Mouse (Mus musculus): ENCODE measurements around the gene Slc35e3. TPM values are rescaled to one million over a fixed set of nuclear protein-coding genes. Genes with fewer than 3 reads are reported as not detected.

Slc35e3 gene
- polyA plus RNA-seq, 1 experiment from 2014 or later = 3.7 TPM

DNA sequence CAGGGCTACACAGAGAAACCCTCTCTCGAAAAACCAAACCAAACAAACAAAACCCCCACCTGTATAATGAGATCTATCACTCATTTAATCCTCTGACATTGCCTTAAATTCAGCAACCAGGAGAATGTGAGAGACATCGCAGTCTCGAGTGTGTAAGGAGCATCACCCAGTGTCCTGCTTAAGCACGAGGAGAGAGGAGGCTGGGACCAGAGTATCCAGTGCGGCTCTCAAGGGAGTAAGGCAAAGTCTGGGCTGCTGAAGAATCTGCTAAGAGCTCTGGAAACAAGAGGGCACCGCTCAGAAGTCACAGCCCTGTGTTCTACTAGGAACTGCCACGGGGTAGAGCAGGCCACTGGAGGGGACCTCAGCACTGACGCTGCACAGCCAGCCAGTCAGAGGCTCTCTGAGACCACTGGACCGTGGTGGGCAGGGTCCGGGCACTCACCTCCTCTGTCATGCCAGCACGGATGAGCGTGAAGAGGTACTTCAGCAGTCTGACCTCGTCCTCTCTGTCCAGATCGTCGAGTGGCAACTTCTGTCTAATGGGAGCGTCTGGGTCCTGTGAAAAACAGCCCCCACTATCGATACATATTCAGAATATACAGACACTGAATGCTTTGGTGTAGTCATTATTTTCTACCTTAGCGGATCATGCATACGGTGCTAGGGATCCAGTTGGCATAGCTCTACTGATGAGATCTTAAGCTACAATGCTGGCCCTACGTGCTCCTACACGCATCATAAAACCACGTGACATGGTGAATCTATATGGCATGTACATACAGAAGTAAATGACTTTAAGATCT lies 28.0 kb upstream of the Slc35e3 start:
- Histone ChIP-seq H3K27ac (ENCODE audit: low read depth) (no peak overlapping the region), H3K4me1 (ENCODE audit: insufficient read depth) (no peaks in the 10 kb centered on the region), H3K9ac (replicated peaks) (no peak overlapping the region), H3K9me3 (ENCODE audit: low read length) (no peaks in the 10 kb centered on the region), H3K27me3 (ENCODE audit: insufficient read depth, low read length) (no peaks in the 10 kb centered on the region), H3K4me2 (ENCODE audit: low read depth, low read length) (no peak overlapping the region), H3K4me3 (ENCODE audit: low read depth, low read length) (no peak overlapping the region), H3K36me3 (replicated peaks; ENCODE audit: insufficient read depth, low read length) (peaks cover 86% of the 10 kb centered on the region)
- TF ChIP-seq EP300 (IDR thresholded peaks at IDR 0.05; ENCODE audit: low read depth) (no peak), CTCF (IDR thresholded peaks at IDR 0.05; ENCODE audit: low read depth) (no peak)
- ATAC-seq = no peak
- DNase-seq = no peak
- 90% methylated on average over 22 of the region's 22 CpGs for WGBS (ENCODE audit: insufficient replicate concordance)

GRCm38 (mm10) chr10:117773106-117773720 lies 27.0 kb upstream of the Slc35e3 start:
- H3K27ac ChIP-seq (ENCODE audit: low read depth) = no peak overlapping the region
- TF ChIP-seq EP300 (IDR thresholded peaks at IDR 0.05; ENCODE audit: low read depth) (no peak), CTCF (IDR thresholded peaks at IDR 0.05; ENCODE audit: low read depth) (no peak)
- 88% methylated on average over 7 of the region's 7 CpGs for WGBS (ENCODE audit: insufficient replicate concordance)
- no peak overlapping the region for H3K4me3 ChIP-seq (ENCODE audit: low read depth, low read length)
- ATAC-seq (no peak), DNase-seq (no peak)
- no peaks in the 10 kb centered on the region for H3K4me1 ChIP-seq (ENCODE audit: insufficient read depth)
- no peak overlapping the region for H3K4me2 ChIP-seq (ENCODE audit: low read depth, low read length)
- no peak overlapping the region for H3K9ac ChIP-seq (replicated peaks)
- H3K9me3 ChIP-seq (ENCODE audit: low read length) = no peaks in the 10 kb centered on the region
- no peaks in the 10 kb centered on the region for H3K27me3 ChIP-seq (ENCODE audit: insufficient read depth, low read length)
- H3K36me3 ChIP-seq (replicated peaks; ENCODE audit: insufficient read depth, low read length) = peaks cover 79% of the 10 kb centered on the region

DNA sequence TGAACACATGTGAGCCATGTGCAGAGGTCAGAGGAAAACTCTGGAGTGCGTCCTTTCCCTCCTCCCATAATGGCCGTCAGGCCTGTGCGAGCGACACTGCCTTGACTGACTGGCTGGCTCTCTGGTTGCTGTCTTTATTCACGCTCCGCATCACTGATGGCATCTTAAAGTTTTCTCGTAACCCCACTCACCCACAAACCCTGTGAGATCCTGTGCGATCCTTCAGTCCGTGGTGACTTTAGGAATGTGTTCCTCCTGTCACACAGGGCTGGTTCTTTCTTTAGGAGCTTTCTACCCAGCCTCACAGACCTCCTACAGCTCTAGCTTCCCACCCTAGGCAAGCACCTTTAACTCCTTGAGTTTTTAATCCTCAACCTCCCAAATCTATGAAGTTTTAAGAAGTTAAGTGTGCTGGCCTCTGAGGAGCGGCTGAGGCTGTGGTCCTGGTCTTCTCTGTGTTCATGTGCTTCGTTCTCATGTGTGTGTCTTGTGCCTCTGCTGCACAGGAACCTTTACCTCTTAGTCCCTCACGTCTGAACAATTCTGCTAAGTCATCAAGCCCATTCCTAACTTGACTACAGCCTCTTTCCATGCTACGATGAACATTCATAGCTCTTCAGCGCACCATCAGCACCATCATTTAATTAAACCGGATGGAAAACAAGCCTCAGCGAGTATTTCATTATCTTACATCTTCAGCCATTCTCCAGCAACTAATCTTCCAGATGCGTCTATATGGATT lies 26.4 kb upstream of the Slc35e3 start:
- H3K4me2 ChIP-seq (ENCODE audit: low read depth, low read length) = no peak overlapping the region
- no peaks in the 10 kb centered on the region for H3K9me3 ChIP-seq (ENCODE audit: low read length)
- no peak overlapping the region for H3K27ac ChIP-seq (ENCODE audit: low read depth)
- H3K9ac ChIP-seq (replicated peaks) = no peak overlapping the region
- H3K27me3 ChIP-seq (ENCODE audit: insufficient read depth, low read length) = no peaks in the 10 kb centered on the region
- 92% methylated on average over 17 of the region's 17 CpGs for WGBS (ENCODE audit: insufficient replicate concordance)
- ATAC-seq (no peak), DNase-seq (no peak)
- H3K4me1 ChIP-seq (ENCODE audit: insufficient read depth) = no peaks in the 10 kb centered on the region
- TF ChIP-seq EP300 (IDR thresholded peaks at IDR 0.05; ENCODE audit: low read depth) (no peak), CTCF (IDR thresholded peaks at IDR 0.05; ENCODE audit: low read depth) (no peak)
- H3K36me3 ChIP-seq (replicated peaks; ENCODE audit: insufficient read depth, low read length) = peaks cover 78% of the 10 kb centered on the region
- no peak overlapping the region for H3K4me3 ChIP-seq (ENCODE audit: low read depth, low read length)

- no peaks in the 10 kb centered on the region for H3K27me3 ChIP-seq (ENCODE audit: insufficient read depth, low read length)
- DNase-seq (no peak), ATAC-seq (no peak)
- no peak for TF ChIP-seq CTCF (IDR thresholded peaks at IDR 0.05; ENCODE audit: low read depth)
- TF ChIP-seq EP300 (IDR thresholded peaks at IDR 0.05; ENCODE audit: low read depth) = no peak
- H3K4me1 ChIP-seq (ENCODE audit: insufficient read depth) = no peaks in the 10 kb centered on the region
- no peak overlapping the region for H3K9ac ChIP-seq (replicated peaks)
- H3K4me2 ChIP-seq (ENCODE audit: low read depth, low read length) = no peak overlapping the region
- peaks cover 73% of the 10 kb centered on the region for H3K36me3 ChIP-seq (replicated peaks; ENCODE audit: insufficient read depth, low read length)
- H3K9me3 ChIP-seq (ENCODE audit: low read length) = no peaks in the 10 kb centered on the region
- no peak overlapping the region for H3K4me3 ChIP-seq (ENCODE audit: low read depth, low read length)
- H3K27ac ChIP-seq (ENCODE audit: low read depth) = no peak overlapping the region
- WGBS (ENCODE audit: insufficient replicate concordance) = 92% methylated on average over 10 of the region's 10 CpGs
Measured at GRCm38 (mm10) chr10:117771131-117771510, 25.0 kb upstream of the Slc35e3 start.

- Histone ChIP-seq H3K27ac (ENCODE audit: low read depth) (no peak overlapping the region), H3K9me3 (ENCODE audit: low read length) (no peaks in the 10 kb centered on the region), H3K27me3 (ENCODE audit: insufficient read depth, low read length) (no peaks in the 10 kb centered on the region), H3K4me3 (ENCODE audit: low read depth, low read length) (no peak overlapping the region), H3K9ac (replicated peaks) (no peak overlapping the region), H3K4me1 (ENCODE audit: insufficient read depth) (no peaks in the 10 kb centered on the region), H3K4me2 (ENCODE audit: low read depth, low read length) (no peak overlapping the region), H3K36me3 (replicated peaks; ENCODE audit: insufficient read depth, low read length) (peaks cover 74% of the 10 kb centered on the region)
- DNase-seq = no peak
- ATAC-seq = no peak
- WGBS (ENCODE audit: insufficient replicate concordance) = 87% methylated on average over 18 of the region's 18 CpGs
- no peak for TF ChIP-seq CTCF (IDR thresholded peaks at IDR 0.05; ENCODE audit: low read depth)
- no peak for TF ChIP-seq EP300 (IDR thresholded peaks at IDR 0.05; ENCODE audit: low read depth)
Measured at GRCm38 (mm10) chr10:117770286-117771130, 24.3 kb upstream of the Slc35e3 start.

Data from liver, postnatal 0 days (tissue).